Mouse (Mus musculus): ENCODE measurements around the gene 1300017J02Rik. TPM values are rescaled to one million over a fixed set of nuclear protein-coding genes. Genes with fewer than 3 reads are reported as not detected.

The 1300017J02Rik gene
- polyA plus RNA-seq, 1 experiment from 2014 or later = 0.51 TPM

DNA sequence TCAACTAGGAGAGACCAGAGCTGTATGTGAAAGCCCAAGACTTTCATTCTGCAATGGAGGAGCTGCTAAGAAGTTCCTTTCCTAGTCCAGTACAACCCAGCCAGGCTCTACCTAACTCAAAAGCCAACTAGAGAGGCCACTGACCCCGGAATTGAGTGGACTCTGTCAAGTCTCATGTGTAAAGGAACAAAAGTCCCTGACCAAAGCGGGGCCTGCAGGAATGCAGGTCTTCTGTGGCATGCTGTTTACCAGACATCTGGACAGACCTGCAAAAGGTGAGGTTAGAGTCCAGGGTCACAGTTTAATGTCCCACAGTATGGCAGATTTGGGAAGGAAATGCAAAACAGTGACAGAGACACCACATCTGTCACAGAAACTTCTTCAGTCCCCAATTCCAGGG, 63.7 kb downstream of the 1300017J02Rik start:
- Histone ChIP-seq H3K36me3 (ENCODE audit: insufficient read depth) (no peaks in the 10 kb centered on the region), H3K27me3 (ENCODE audit: insufficient read depth, low read length) (no peaks in the 10 kb centered on the region), H3K4me2 (no peak overlapping the region), H3K4me1 (ENCODE audit: insufficient read depth) (no peaks in the 10 kb centered on the region), H3K9ac (no peak overlapping the region), H3K9me3 (ENCODE audit: low read depth, low read length) (no peaks in the 10 kb centered on the region), H3K27ac (ENCODE audit: low read depth) (no peak overlapping the region), H3K4me3 (ENCODE audit: low read depth, low read length) (no peak overlapping the region)
- WGBS = 68% methylated on average over 2 of the region's 2 CpGs
- ATAC-seq (ENCODE audit: insufficient read depth) = no peak
- TF ChIP-seq CTCF (IDR thresholded peaks at IDR 0.05; ENCODE audit: low read depth) = no peak
- no peak for DNase-seq

DNA sequence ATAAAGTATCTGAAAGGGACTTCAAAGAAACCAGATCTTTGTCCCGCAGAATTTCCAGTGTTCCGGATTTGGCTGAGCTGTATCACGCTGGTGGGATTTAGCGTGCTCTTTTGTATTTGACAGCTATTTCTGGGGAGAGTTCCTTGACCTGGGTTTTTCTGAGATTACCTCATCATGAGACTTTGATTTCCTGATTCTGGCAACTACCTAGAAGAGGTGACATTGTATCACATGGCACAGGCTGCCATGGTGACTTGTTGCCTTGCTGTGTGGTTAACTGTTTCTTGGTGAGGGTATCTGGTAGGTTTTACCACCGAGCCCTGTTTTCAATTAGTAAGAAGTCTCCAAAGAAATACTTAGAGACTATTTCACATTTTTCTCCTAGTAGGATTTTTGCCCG, 65.4 kb downstream of the 1300017J02Rik start:
- no peak overlapping the region for H3K9ac ChIP-seq
- WGBS = 86% methylated on average over 6 of the region's 6 CpGs
- no peaks in the 10 kb centered on the region for H3K4me1 ChIP-seq (ENCODE audit: insufficient read depth)
- DNase-seq (no peak), ATAC-seq (ENCODE audit: insufficient read depth) (no peak)
- no peaks in the 10 kb centered on the region for H3K27me3 ChIP-seq (ENCODE audit: insufficient read depth, low read length)
- no peaks in the 10 kb centered on the region for H3K36me3 ChIP-seq (ENCODE audit: insufficient read depth)
- no peak overlapping the region for H3K4me2 ChIP-seq
- no peaks in the 10 kb centered on the region for H3K9me3 ChIP-seq (ENCODE audit: low read depth, low read length)
- no peak for TF ChIP-seq CTCF (IDR thresholded peaks at IDR 0.05; ENCODE audit: low read depth)
- H3K27ac ChIP-seq (ENCODE audit: low read depth) = no peak overlapping the region
- H3K4me3 ChIP-seq (ENCODE audit: low read depth, low read length) = no peak overlapping the region

DNA sequence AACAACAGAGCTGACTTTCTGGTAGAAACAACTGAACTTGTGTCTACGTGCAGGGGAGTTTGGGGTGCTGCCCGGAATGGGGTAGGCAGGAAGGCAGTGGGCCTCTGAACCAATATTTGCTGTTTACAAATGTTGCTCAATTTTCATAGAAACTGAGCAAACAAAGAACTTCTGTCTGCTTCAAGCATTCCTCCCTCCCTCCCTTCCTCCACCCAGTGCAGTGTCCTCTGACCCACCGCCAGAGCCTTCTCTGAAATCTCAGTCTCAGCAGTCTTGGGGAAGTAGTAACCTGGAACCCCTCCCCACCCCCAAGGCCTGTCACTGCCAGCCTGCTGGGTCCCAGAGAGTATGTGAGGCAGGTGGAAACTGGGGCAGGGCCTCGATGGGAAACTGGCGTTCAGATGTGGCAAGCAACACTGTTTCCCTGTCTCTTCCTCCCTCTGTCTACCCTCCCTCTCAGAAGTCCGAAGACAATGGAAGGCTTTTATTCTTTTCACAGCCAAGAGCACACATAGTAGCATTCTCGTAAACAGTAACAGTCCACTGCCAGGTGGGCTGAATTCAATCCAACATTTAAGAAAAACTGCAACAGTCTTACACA, 70.2 kb downstream of the 1300017J02Rik start:
- 0 out of 2 replicates have a peak, but pooled peaks have one; percentile 20 for ATAC-seq (ENCODE audit: insufficient read depth)
- Histone ChIP-seq H3K36me3 (ENCODE audit: insufficient read depth) (no peaks in the 10 kb centered on the region), H3K9me3 (ENCODE audit: low read depth, low read length) (no peaks in the 10 kb centered on the region), H3K27me3 (ENCODE audit: insufficient read depth, low read length) (no peaks in the 10 kb centered on the region), H3K4me1 (ENCODE audit: insufficient read depth) (no peaks in the 10 kb centered on the region), H3K9ac (no peak overlapping the region), H3K27ac (ENCODE audit: low read depth) (peak overlapping the region; percentile 31), H3K4me3 (ENCODE audit: low read depth, low read length) (no peak overlapping the region), H3K4me2 (no peak overlapping the region)
- TF ChIP-seq CTCF (IDR thresholded peaks at IDR 0.05; ENCODE audit: low read depth) = no peak
- peak; percentile 24 for DNase-seq
- 62% methylated on average over 7 of the region's 7 CpGs for WGBS

DNA sequence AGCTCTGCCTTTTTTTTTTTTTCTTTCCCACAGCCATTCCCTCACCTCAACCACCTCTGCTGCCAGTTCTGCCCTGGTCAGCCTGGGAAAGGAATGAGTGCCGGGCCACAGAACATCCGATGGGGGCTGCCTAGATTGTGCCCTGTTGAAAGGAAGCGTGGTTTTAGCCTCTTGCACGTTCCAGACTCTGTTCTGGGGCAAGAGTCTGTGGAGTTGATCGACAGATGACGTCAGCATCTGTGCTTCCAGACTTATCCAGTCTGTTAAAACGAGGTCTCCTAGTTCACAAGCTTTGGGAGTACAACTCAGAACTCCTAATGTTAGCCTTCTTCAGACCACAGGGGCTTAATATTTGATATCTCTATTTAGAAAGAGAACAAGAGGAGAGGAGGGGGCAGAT, 70.8 kb downstream of the 1300017J02Rik start:
- Histone ChIP-seq H3K36me3 (ENCODE audit: insufficient read depth) (no peaks in the 10 kb centered on the region), H3K27ac (ENCODE audit: low read depth) (peak overlapping the region; percentile 31), H3K4me1 (ENCODE audit: insufficient read depth) (no peaks in the 10 kb centered on the region), H3K4me3 (ENCODE audit: low read depth, low read length) (no peak overlapping the region), H3K27me3 (ENCODE audit: insufficient read depth, low read length) (no peaks in the 10 kb centered on the region), H3K9me3 (ENCODE audit: low read depth, low read length) (no peaks in the 10 kb centered on the region), H3K4me2 (no peak overlapping the region), H3K9ac (no peak overlapping the region)
- ATAC-seq (ENCODE audit: insufficient read depth) = no peak
- 64% methylated on average over 7 of the region's 7 CpGs for WGBS
- DNase-seq = peak; percentile 9
- no peak for TF ChIP-seq CTCF (IDR thresholded peaks at IDR 0.05; ENCODE audit: low read depth)

DNA sequence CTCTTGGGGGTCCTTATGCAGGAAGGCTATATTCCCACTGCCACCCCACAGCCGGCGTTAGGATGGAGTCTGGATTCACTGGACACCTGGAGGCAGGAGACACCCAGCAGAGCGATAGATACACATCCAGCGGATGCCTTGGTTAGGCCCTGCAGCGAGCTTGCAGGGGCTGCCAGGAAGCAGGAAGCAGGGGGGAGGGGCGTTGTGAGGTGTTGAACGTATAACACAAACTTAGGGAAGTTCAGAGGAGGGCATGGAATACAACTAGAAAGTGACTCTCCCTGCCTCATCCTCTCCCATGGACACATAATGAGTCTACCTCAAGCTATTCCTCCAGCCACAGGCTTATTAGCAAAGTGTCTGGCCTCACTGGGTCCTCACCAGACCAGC, 71.9 kb downstream of the 1300017J02Rik start:
- WGBS = 35% methylated on average over 7 of the region's 7 CpGs
- Histone ChIP-seq H3K9ac (no peak overlapping the region), H3K27ac (ENCODE audit: low read depth) (no peak overlapping the region), H3K9me3 (ENCODE audit: low read depth, low read length) (no peaks in the 10 kb centered on the region), H3K4me3 (ENCODE audit: low read depth, low read length) (no peak overlapping the region), H3K36me3 (ENCODE audit: insufficient read depth) (no peaks in the 10 kb centered on the region), H3K4me2 (no peak overlapping the region), H3K4me1 (ENCODE audit: insufficient read depth) (no peaks in the 10 kb centered on the region), H3K27me3 (ENCODE audit: insufficient read depth, low read length) (no peaks in the 10 kb centered on the region)
- ATAC-seq (ENCODE audit: insufficient read depth) (no peak), DNase-seq (peak; percentile 41)
- TF ChIP-seq CTCF (IDR thresholded peaks at IDR 0.05; ENCODE audit: low read depth) = no peak

DNA sequence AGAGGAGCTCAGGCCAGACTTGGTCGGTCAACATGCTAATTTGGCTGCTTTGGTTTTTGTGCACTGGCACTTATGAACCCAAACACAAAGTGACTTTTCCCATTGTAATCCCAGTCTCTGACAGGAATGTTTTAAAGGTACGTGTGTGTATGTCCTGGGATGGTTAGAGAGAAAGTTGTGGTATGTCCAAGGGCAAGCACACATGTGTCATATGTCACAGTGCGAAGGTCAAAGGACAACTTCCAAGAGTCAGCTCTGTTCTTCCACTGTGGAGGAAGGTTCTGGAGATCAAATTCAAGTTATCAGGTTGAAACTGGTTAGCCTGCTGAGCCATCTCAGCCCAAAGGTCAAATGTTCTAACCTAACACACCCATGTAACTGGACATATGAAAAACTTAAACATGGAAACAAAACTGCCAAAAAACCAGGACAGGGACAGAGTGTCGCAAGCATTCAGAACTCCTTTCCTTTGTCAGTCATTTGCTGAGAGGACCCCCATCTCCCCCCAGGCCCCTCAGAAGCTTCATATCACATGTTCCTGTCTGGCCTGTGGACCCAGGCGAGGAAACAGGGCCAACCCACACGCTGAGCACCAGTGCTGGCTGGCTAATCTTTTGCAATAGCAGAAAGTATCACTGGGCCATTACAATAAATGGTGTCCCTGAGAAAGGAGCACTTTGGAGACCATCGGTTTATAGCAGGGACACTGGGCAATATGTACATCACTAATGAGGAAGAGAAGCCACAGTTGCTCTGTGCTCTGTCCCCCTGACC, 72.5 kb downstream of the 1300017J02Rik start:
- DNase-seq = no peak

DNA sequence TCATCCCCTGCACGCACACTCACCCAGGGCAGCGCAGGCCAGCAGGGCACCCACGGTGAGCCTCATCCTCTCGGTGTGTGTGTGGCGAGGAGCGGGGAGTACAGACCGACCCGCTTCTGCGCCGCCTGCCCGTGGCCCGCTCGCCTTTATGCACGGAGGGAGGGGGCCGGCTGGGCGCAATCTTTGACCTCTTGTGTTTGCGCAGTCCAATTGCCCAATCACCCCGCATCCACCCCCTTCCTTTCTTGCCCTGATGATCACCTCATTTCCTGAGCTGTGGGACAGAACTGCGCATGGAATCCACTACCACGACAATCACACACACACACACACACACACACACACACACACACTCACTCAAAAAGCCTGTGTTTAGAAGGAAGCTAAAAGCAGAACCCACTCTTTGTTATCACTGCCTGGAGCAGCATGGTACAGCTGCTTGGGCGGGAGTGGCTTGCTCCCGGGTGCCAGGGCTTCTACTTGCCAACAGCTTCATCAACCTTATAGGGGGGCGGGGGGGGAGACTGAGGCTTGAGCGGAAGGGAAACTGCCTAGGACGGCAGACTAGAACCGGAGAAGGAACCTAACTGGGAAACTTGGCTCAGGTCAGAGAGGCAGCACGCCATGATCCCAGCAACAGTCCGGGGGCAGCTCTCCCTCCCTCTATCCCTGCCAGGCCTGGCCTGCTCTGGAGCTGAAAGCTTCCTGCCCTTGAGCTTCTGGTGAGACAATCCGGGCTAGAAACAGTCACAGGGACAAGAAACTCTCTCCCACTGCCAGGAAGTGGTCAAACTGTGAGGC, 74.5 kb downstream of the 1300017J02Rik start, which contains the start of the genes Gm20425 and Trf:
TSS of gene Gm20425 (minus strand) at position 157 of the 801 bp plus-strand sequence.
TSS of gene Trf (minus strand) at position 294 of the 801 bp plus-strand sequence.
- WGBS = 29% methylated on average over 29 of the region's 29 CpGs
- no peaks in the 10 kb centered on the region for H3K27me3 ChIP-seq (ENCODE audit: insufficient read depth, low read length)
- no peaks in the 10 kb centered on the region for H3K4me1 ChIP-seq (ENCODE audit: insufficient read depth)
- H3K9ac ChIP-seq = peak within 1 kb of the TSS; percentile 31; the same call in 1 of the 2 replicates
- H3K9me3 ChIP-seq (ENCODE audit: low read depth, low read length) = no peaks in the 10 kb centered on the region
- DNase-seq = peak; percentile 52
- H3K36me3 ChIP-seq (ENCODE audit: insufficient read depth) = no peaks in the 10 kb centered on the region
- ATAC-seq (ENCODE audit: insufficient read depth) = peak; percentile 59
- peak within 1 kb of the TSS; percentile 44 for H3K4me2 ChIP-seq
- H3K27ac ChIP-seq (ENCODE audit: low read depth) = 0 out of 2 replicates have a peak within 1 kb of the TSS, but pooled peaks have one; percentile 26
- no peak for TF ChIP-seq CTCF (IDR thresholded peaks at IDR 0.05; ENCODE audit: low read depth)
- H3K4me3 ChIP-seq (ENCODE audit: low read depth, low read length) = no peak within 1 kb of the TSS

More for the DNA sequence above, 72.5 kb downstream of the 1300017J02Rik start:
- Histone ChIP-seq H3K27me3 (ENCODE audit: insufficient read depth, low read length) (no peaks in the 10 kb centered on the region), H3K4me3 (ENCODE audit: low read depth, low read length) (no peak overlapping the region), H3K4me1 (ENCODE audit: insufficient read depth) (no peaks in the 10 kb centered on the region), H3K4me2 (no peak overlapping the region), H3K36me3 (ENCODE audit: insufficient read depth) (no peaks in the 10 kb centered on the region), H3K9ac (no peak overlapping the region), H3K27ac (ENCODE audit: low read depth) (no peak overlapping the region), H3K9me3 (ENCODE audit: low read depth, low read length) (no peaks in the 10 kb centered on the region)
- no peak for ATAC-seq (ENCODE audit: insufficient read depth)
- 87% methylated on average over 7 of the region's 7 CpGs for WGBS
- TF ChIP-seq CTCF (IDR thresholded peaks at IDR 0.05; ENCODE audit: low read depth) = no peak

Measured in lung, embryonic 14.5 days (tissue).